10 mouse cellular contexts compared by ENCODE assay signal in genomic region chr1:38580572-38580971, GRCm38 (mm10).
"Had no signal": no experiment of that assay in that cellular context is flagged by ENCODE, and none has a peak within 500 bp of the region (broad histone marks: within the 10 kb centered on the region; RNA-seq: fewer than 3 reads in every experiment).

No protein-coding gene starts in this region.

- DNase-seq: kidney, adult 9 months; kidney, postnatal 4 days; liver; liver, embryonic 13.5 days; liver, postnatal 0 days; lung, postnatal 14 days; midbrain, embryonic 14.5 days; right cerebral cortex, postnatal 25 days; thymus, adult 2 months; thymus, postnatal 4 days had no signal

- ATAC-seq: liver, postnatal 0 days had no signal
